Mouse (Mus musculus) bone marrow macrophage, adult 2 months (primary cell): ENCODE results near the gene Myo9a.

Source experiments
- CTCF ChIP-seq: IDR thresholded peaks from 2 replicates; pipeline ENCODE4 v1.5.1; 2012; ENCODE audit warnings: low read depth, mild to moderate bottlenecking, low read length, moderate library complexity
- POLR2A ChIP-seq: IDR thresholded peaks from 2 replicates; pipeline ENCODE4 v1.6.1; 2012; ENCODE audit warnings: mild to moderate bottlenecking, low read depth, low read length, borderline replicate concordance

DNA sequence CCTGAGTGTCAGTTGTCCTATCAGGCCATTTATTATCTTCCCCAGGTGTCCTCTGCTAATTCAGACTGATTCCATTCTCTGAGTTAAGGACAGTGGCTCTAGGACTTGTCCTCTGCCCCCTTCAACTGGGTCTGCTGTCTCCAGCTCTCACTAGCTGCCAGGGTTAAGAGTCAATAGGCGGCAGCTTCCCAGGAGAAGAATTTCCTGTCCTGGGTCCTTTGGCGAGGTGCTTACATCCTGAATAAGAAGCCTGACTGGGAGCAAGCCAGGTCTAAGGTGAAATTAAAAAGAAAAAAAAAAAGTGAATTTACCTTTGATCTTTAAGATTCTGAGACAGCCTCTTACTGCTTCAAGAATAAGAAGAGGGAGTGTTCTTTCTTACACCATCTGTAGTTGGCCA is 189.0 kb downstream of the Myo9a start:
- TF ChIP-seq POLR2A (no peak), CTCF (no peak)
